Mouse (Mus musculus) embryonic facial prominence, embryonic 10.5 days (tissue): ENCODE results near the gene Rpl26. TPM values are rescaled to one million over a fixed set of nuclear protein-coding genes. Genes with fewer than 3 reads are reported as not detected.
A peak's percentile ranks its signal among the peaks of the same experiment; 100 is the strongest.

ENCODE experiments used
- DNase-seq: peaks from one replicate; pipeline ENCODE4 v3.0.0-alpha.2; 2017; ENCODE audit warnings: low spot score
- H3K27ac ChIP-seq: fragments of 300-500 bp; sonication (generic); replicated peaks from 2 replicates; pipeline ENCODE4 v1.5.1; 2016; ENCODE audit warnings: mild to moderate bottlenecking
- H3K27me3 ChIP-seq: fragments of 300-500 bp; sonication (generic); replicated peaks from 2 replicates; pipeline ENCODE4 v1.6.1; 2016; ENCODE audit warnings: low read depth, mild to moderate bottlenecking; ENCODE audit not compliant: poor library complexity, severe bottlenecking
- H3K36me3 ChIP-seq: fragments of 300-500 bp; sonication (generic); replicated peaks from 2 replicates; pipeline ENCODE4 v1.6.1; 2016; ENCODE audit warnings: mild to moderate bottlenecking, moderate library complexity
- H3K4me1 ChIP-seq: fragments of 300-500 bp; sonication (generic); 2 replicates; pipeline ENCODE4 v1.6.1; 2016
- H3K4me3 ChIP-seq: fragments of 300-500 bp; sonication (generic); 2 replicates; pipeline ENCODE4 v1.5.1; 2016; ENCODE audit warnings: mild to moderate bottlenecking, moderate library complexity
- H3K9me3 ChIP-seq: fragments of 300-500 bp; sonication (generic); 2 replicates; pipeline ENCODE4 v1.6.1; 2016; ENCODE audit warnings: mild to moderate bottlenecking
- WGBS: fragments of 180-500 bp; shearing (Covaris S2); methylation state at CpG from one replicate; pipeline ENCODE4 v1.1.7; 2016; 5-methylcytosine and 5-hydroxymethylcytosine counted together
- polyA plus RNA-seq: library from polyadenylated mRNA; unstranded; fragments of >200 nt; fragmentation: Nextera tagmentation; extraction: Ambion mirVana; gene quantifications from 2 replicates; pipeline ENCODE4 v1.2.1, GENCODE M21; 2016

Gene Rpl26
- polyA plus RNA-seq, 1 experiment from 2014 or later, result 1,085 TPM

GRCm38 (mm10) chr11:68893911-68894464 lies 7.4 kb upstream of the Rpl26 start:
- Histone ChIP-seq H3K27ac (no peak overlapping the region), H3K9me3 (no peaks in the 10 kb centered on the region), H3K36me3 (no peaks in the 10 kb centered on the region), H3K4me1 (peaks cover 8% of the 10 kb centered on the region), H3K27me3 (no peaks in the 10 kb centered on the region), H3K4me3 (no peak overlapping the region)
- 67% methylated on average over 12 of the region's 12 CpGs for WGBS
- DNase-seq, result no peak

DNA sequence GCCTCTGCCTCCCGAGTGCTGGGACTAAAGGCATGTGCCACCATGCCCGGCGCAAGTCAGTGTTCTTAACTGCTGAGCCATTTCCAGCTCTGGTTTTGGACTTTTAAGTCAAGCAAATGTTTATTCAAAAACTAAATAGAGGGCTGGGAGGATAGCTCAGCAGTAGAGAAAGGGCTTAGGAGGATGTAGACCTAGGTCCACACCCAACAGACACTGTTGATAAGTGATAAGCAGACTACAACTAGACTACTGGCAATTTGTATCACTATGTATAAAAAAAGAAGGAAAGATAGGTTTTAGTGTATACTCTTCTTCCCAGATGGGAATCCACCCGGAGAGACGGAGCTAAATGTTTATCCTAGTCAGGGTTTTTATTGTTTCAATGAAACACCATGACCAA lies 5.1 kb upstream of the Rpl26 start:
- Histone ChIP-seq H3K9me3 (no peaks in the 10 kb centered on the region), H3K27me3 (no peaks in the 10 kb centered on the region; the same call in 1 of the 2 replicates), H3K4me1 (peaks cover 15% of the 10 kb centered on the region), H3K27ac (no peak overlapping the region), H3K36me3 (no peaks in the 10 kb centered on the region), H3K4me3 (no peak overlapping the region)
- 95% methylated on average over 5 of the region's 5 CpGs for WGBS
- DNase-seq, result no peak

DNA sequence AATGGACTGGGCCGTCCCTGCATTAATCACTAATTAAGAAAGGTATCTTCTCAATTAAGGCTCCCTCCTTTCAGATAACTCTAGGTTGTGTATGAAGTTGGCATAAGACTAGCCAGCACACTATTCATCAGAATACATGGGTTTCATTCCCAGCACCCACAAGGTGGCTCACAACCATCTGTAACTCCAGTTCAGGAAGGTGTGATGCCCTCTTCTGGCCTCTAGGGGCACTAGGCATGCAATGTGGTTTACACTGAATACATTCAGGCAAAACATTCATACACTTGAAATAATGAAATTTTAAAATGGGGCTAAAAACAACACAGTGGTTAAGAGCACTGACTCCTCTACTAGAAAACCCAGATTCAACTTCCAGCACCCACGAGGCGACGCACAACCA lies 4.3 kb upstream of the Rpl26 start:
- H3K4me3 ChIP-seq, result no peak overlapping the region
- H3K27ac ChIP-seq, result no peak overlapping the region
- no peaks in the 10 kb centered on the region for H3K9me3 ChIP-seq
- WGBS, result 41% methylated on average over 4 of the region's 4 CpGs
- DNase-seq, result no peak
- H3K4me1 ChIP-seq, result peaks cover 15% of the 10 kb centered on the region
- H3K27me3 ChIP-seq, result no peaks in the 10 kb centered on the region; the same call in 1 of the 2 replicates
- no peaks in the 10 kb centered on the region for H3K36me3 ChIP-seq

DNA sequence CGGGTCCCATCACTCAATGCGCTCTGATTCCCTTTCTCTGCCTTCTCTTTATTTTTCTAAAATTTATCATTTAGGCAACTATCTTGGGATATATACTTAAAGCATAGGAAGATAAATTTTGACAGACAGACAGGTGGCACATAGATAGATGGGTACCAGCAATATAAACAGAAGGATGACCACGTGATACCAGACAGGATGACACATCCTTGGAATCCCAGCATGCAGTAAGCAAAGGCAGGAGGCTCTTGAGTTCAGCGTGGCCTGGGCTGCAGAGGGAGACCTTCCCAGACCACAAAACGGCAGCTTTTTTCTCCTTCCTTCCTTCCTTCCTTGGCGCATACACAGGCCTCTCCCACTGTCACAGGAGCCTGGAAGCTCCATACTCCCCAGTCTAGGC lies 3.5 kb upstream of the Rpl26 start:
- peaks cover 6% of the 10 kb centered on the region for H3K36me3 ChIP-seq

GRCm38 (mm10) chr11:68898790-68899189 lies 2.6 kb upstream of the Rpl26 start:
- H3K36me3 ChIP-seq, result peaks cover 15% of the 10 kb centered on the region
- H3K4me3 ChIP-seq, result no peak overlapping the region
- H3K4me1 ChIP-seq, result peaks cover 22% of the 10 kb centered on the region
- no peaks in the 10 kb centered on the region for H3K9me3 ChIP-seq
- 90% methylated on average over 6 of the region's 6 CpGs for WGBS
- H3K27ac ChIP-seq, result no peak overlapping the region
- DNase-seq, result no peak
- H3K27me3 ChIP-seq, result no peaks in the 10 kb centered on the region; the same call in 1 of the 2 replicates

More for the DNA sequence above, 3.5 kb upstream of the Rpl26 start:
- H3K4me3 ChIP-seq, result no peak overlapping the region
- no peak overlapping the region for H3K27ac ChIP-seq
- peaks cover 20% of the 10 kb centered on the region for H3K4me1 ChIP-seq
- DNase-seq, result no peak
- H3K9me3 ChIP-seq, result no peaks in the 10 kb centered on the region
- 74% methylated on average over 6 of the region's 6 CpGs for WGBS
- no peaks in the 10 kb centered on the region; the same call in 1 of the 2 replicates for H3K27me3 ChIP-seq

- DNase-seq, result no peak
Observed at GRCm38 (mm10) chr11:68899815-68900214, 1.6 kb upstream of the Rpl26 start.

GRCm38 (mm10) chr11:68900519-68901350 lies 648 bp upstream of the Rpl26 start:
- Histone ChIP-seq H3K4me1 (peaks cover 14% of the 10 kb centered on the region), H3K27me3 (no peaks in the 10 kb centered on the region; the same call in 1 of the 2 replicates), H3K4me3 (peak overlapping the region; percentile 99), H3K27ac (peak overlapping the region; percentile 99), H3K36me3 (peaks cover 35% of the 10 kb centered on the region), H3K9me3 (no peaks in the 10 kb centered on the region)
- WGBS, result 24% methylated on average over 31 of the region's 31 CpGs
- DNase-seq, result no peak

More at GRCm38 (mm10) chr11:68899815-68900214, 1.6 kb upstream of the Rpl26 start:
- H3K36me3 ChIP-seq, result peaks cover 25% of the 10 kb centered on the region
- peaks cover 14% of the 10 kb centered on the region for H3K4me1 ChIP-seq
- no peaks in the 10 kb centered on the region for H3K9me3 ChIP-seq
- H3K27me3 ChIP-seq, result no peaks in the 10 kb centered on the region; the same call in 1 of the 2 replicates
- H3K4me3 ChIP-seq, result no peak overlapping the region
- WGBS, result 87% methylated on average over 8 of the region's 8 CpGs
- no peak overlapping the region for H3K27ac ChIP-seq

- no peak for DNase-seq
- Histone ChIP-seq H3K36me3 (peaks cover 47% of the 10 kb centered on the region), H3K4me1 (peaks cover 14% of the 10 kb centered on the region), H3K9me3 (no peaks in the 10 kb centered on the region), H3K27ac (peak overlapping the region; percentile 99), H3K4me3 (peak overlapping the region; percentile 99), H3K27me3 (no peaks in the 10 kb centered on the region; the same call in 1 of the 2 replicates)
- WGBS, result 1% methylated on average over 10 of the region's 10 CpGs
Observed at GRCm38 (mm10) chr11:68902047-68902364, 623 bp downstream of the Rpl26 start.

GRCm38 (mm10) chr11:68902367-68902766 lies 984 bp downstream of the Rpl26 start:
- Histone ChIP-seq H3K36me3 (peaks cover 51% of the 10 kb centered on the region), H3K4me3 (peak overlapping the region; percentile 99), H3K27ac (peak overlapping the region; percentile 99), H3K27me3 (no peaks in the 10 kb centered on the region; the same call in 1 of the 2 replicates), H3K4me1 (peaks cover 14% of the 10 kb centered on the region), H3K9me3 (no peaks in the 10 kb centered on the region)
- 6% methylated on average over 11 of the region's 11 CpGs for WGBS
- no peak for DNase-seq

- Histone ChIP-seq H3K9me3 (no peaks in the 10 kb centered on the region), H3K27ac (peak overlapping the region; percentile 99), H3K27me3 (no peaks in the 10 kb centered on the region; the same call in 1 of the 2 replicates), H3K4me3 (peak overlapping the region; percentile 99), H3K36me3 (peaks cover 56% of the 10 kb centered on the region), H3K4me1 (peaks cover 14% of the 10 kb centered on the region)
- no peak for DNase-seq
- 84% methylated on average over 5 of the region's 5 CpGs for WGBS
Observed at GRCm38 (mm10) chr11:68902823-68903222, 1.4 kb downstream of the Rpl26 start.

DNA sequence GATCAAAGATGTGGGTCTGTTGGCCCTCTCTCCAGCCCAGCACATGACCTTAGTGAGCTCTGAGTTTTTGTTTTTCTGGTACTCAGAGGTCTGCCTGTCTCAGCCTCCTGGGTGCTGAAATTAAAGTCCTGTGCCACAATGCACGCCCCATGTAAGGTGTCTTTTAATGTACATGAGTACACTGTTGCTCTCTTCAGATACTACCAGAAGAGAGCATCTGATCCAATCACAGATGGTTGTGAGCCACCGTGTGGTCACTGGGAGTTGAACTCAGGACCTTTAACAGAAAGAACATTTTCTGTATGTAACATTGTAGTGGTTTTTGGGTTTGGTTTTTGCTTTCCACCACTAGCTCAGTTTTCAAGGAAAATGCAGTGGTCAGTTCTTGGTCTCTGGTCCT lies 2.4 kb downstream of the Rpl26 start:
- H3K36me3 ChIP-seq, result peaks cover 56% of the 10 kb centered on the region
- H3K9me3 ChIP-seq, result no peaks in the 10 kb centered on the region
- no peak for DNase-seq
- H3K27ac ChIP-seq, result no peak overlapping the region
- WGBS, result 95% methylated on average over 2 of the region's 2 CpGs
- H3K4me1 ChIP-seq, result peaks cover 16% of the 10 kb centered on the region
- peak overlapping the region; percentile 99; the same call in 1 of the 2 replicates for H3K4me3 ChIP-seq
- H3K27me3 ChIP-seq, result no peaks in the 10 kb centered on the region; the same call in 1 of the 2 replicates

DNA sequence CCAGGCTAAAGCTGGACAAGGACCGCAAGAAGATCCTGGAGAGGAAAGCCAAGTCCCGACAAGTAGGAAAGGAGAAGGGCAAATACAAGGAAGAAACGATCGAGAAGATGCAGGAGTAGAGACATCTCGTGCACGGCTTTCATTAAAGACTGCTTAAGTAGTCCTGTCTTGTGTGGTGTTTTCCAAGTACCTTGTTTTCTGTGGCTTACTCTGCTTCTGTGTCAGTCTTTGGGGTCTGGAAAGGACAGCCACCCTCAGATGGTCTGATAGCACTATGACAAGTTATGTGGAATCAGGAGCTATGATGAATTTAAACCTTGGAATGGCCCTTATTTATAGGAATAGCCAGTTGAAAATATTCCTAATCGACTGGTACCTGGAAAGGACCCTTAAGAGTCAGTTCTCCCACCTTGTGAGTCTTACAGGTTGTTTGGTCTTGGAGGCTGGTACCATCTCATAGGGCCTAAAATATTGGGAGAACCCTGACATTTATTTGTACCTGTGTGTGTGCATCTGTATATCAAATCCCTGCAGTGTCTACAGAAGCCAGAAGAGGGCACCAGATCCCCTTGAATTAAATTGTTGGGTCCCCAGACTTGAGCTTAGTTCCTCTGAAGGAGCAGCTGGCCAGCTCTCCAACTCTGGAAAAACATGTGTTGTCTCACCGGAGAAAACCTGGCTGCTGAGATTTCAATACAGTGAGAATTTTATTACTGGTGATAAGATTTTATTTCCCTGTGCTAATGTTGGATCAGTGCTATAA lies 3.2 kb downstream of the Rpl26 start:
- Histone ChIP-seq H3K27ac (no peak overlapping the region), H3K36me3 (peaks cover 56% of the 10 kb centered on the region), H3K4me1 (peaks cover 19% of the 10 kb centered on the region), H3K4me3 (no peak overlapping the region), H3K9me3 (no peaks in the 10 kb centered on the region), H3K27me3 (no peaks in the 10 kb centered on the region; the same call in 1 of the 2 replicates)
- WGBS, result 89% methylated on average over 8 of the region's 8 CpGs
- peak; percentile 74 for DNase-seq
